Mouse (Mus musculus): ENCODE results near the gene Cd53. TPM values are rescaled to one million over a fixed set of nuclear protein-coding genes. Genes with fewer than 3 reads are reported as not detected.

Cd53 gene
- total RNA-seq, 1 experiment: 0.40 TPM

GRCm38 (mm10) chr3:106771834-106772233 lies 18.1 kb downstream of the Cd53 start:
- Histone ChIP-seq H3K27ac (ENCODE audit: insufficient read depth, low read depth, low read length, poor library complexity, severe bottlenecking) (no peak overlapping the region), H3K4me1 (ENCODE audit: control insufficient read depth in 2 of 2, insufficient read depth in 2 of 2, low read length in 2 of 2, poor library complexity in 1 of 2) (no peaks in the 10 kb centered on the region), H3K36me3 (ENCODE audit: control insufficient read depth, insufficient read depth, low read length, poor library complexity, severe bottlenecking) (no peaks in the 10 kb centered on the region), H3K9ac (ENCODE audit: insufficient read depth, low read depth, low read length, poor library complexity, severe bottlenecking) (no peak overlapping the region), H3K4me3 (ENCODE audit: insufficient read depth in 1 of 2, low read depth in 1 of 2, low read length in 2 of 2, poor library complexity in 1 of 2, severe bottlenecking in 1 of 2) (no peak overlapping the region), H3K9me3 (ENCODE audit: control insufficient read depth, insufficient read depth, low read depth, low read length) (no peaks in the 10 kb centered on the region)
- no peak for DNase-seq (ENCODE audit: low read depth, low spot score)
- TF ChIP-seq HCFC1 (IDR thresholded peaks at IDR 0.05; ENCODE audit: borderline replicate concordance, insufficient read depth, low read length): no peak
- no peak for TF ChIP-seq ZC3H11A (IDR thresholded peaks at IDR 0.05; ENCODE audit: borderline replicate concordance, low read depth, low read length)
- no peak for TF ChIP-seq ZNF384 (IDR thresholded peaks at IDR 0.05; ENCODE audit: low read depth, low read length)
- no peak for TF ChIP-seq MAFK (IDR thresholded peaks at IDR 0.05; ENCODE audit: insufficient read depth, low read depth, low read length)
- no peak for TF ChIP-seq CHD2 (IDR thresholded peaks at IDR 0.05; ENCODE audit: low read depth, low read length)
- in situ Hi-C loops (cut with MboI; ENCODE audit: low sequenced_read_pairs in 2 of 2, unreplicated experiment in 2 of 2): no loop called here

- Histone ChIP-seq H3K27ac (ENCODE audit: insufficient read depth, low read depth, low read length, poor library complexity, severe bottlenecking) (no peak overlapping the region), H3K4me3 (ENCODE audit: insufficient read depth in 1 of 2, low read depth in 1 of 2, low read length in 2 of 2, poor library complexity in 1 of 2, severe bottlenecking in 1 of 2) (no peak overlapping the region), H3K9ac (ENCODE audit: insufficient read depth, low read depth, low read length, poor library complexity, severe bottlenecking) (no peak overlapping the region), H3K36me3 (ENCODE audit: control insufficient read depth, insufficient read depth, low read length, poor library complexity, severe bottlenecking) (no peaks in the 10 kb centered on the region), H3K4me1 (ENCODE audit: control insufficient read depth in 2 of 2, insufficient read depth in 2 of 2, low read length in 2 of 2, poor library complexity in 1 of 2) (no peaks in the 10 kb centered on the region), H3K9me3 (ENCODE audit: control insufficient read depth, insufficient read depth, low read depth, low read length) (no peaks in the 10 kb centered on the region)
- TF ChIP-seq MAFK (IDR thresholded peaks at IDR 0.05; ENCODE audit: insufficient read depth, low read depth, low read length) (no peak), HCFC1 (IDR thresholded peaks at IDR 0.05; ENCODE audit: borderline replicate concordance, insufficient read depth, low read length) (no peak), CHD2 (IDR thresholded peaks at IDR 0.05; ENCODE audit: low read depth, low read length) (no peak), ZNF384 (IDR thresholded peaks at IDR 0.05; ENCODE audit: low read depth, low read length) (no peak)
- DNase-seq (ENCODE audit: low read depth, low spot score): no peak
- in situ Hi-C loops (cut with MboI; ENCODE audit: low sequenced_read_pairs in 2 of 2, unreplicated experiment in 2 of 2): no loop called here
Measured at GRCm38 (mm10) chr3:106755898-106756297, 34.1 kb downstream of the Cd53 start.

DNA sequence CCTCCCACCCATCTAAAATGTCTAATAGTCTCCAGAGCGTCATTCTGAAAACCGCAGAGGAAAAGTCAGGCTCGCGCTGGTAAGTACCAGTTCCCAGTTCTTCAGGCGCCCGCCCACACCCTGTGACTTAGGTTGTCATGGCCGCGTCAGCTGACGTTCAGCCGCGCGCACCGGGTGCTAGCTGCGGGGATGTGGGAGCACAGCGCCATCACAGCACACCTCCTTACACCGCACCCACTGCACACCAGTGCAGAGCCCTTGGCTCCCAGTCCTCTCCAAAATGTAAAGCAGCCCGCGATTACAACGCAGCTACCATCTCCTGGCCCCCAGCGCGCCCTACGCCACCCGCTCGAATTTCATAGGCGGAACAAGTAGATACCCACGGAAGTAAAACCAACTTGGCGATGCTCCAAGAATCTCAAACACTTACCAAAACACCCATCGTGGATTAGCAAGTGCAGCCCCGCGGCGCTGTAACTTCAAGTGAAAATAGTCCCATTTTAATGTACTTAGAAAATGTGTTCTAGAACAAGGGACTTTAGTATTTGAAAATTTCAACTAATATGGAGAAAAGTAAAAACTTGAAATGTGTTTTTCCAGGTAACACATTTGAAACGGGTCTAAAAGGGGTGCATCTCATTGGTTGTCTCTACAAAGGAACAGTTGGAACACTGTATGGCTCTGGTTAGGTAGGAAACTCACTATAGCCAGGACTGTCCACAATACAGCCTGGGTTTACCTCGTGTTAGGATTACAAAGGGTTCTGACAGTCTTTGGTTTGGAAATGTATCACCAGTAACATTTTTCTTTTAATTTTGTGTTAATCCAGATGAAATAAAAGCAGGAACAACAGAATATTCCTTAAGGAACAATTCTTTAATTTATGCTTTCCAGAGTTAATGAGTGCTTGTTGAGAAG lies 67.7 kb downstream of the Cd53 start:
- in situ Hi-C loops (cut with MboI; ENCODE audit: low sequenced_read_pairs in 2 of 2, unreplicated experiment in 2 of 2): no loop called here
- Histone ChIP-seq H3K9me3 (ENCODE audit: control insufficient read depth, insufficient read depth, low read depth, low read length) (no peaks in the 10 kb centered on the region), H3K9ac (ENCODE audit: insufficient read depth, low read depth, low read length, poor library complexity, severe bottlenecking) (peak overlapping the region; percentile 88), H3K27ac (ENCODE audit: insufficient read depth, low read depth, low read length, poor library complexity, severe bottlenecking) (peak overlapping the region; percentile 91), H3K4me3 (ENCODE audit: insufficient read depth in 1 of 2, low read depth in 1 of 2, low read length in 2 of 2, poor library complexity in 1 of 2, severe bottlenecking in 1 of 2) (peak overlapping the region; percentile 75 to 88), H3K4me1 (ENCODE audit: control insufficient read depth in 2 of 2, insufficient read depth in 2 of 2, low read length in 2 of 2, poor library complexity in 1 of 2) (no peaks in the 10 kb centered on the region; a peak in 1 of 4 replicates), H3K36me3 (ENCODE audit: control insufficient read depth, insufficient read depth, low read length, poor library complexity, severe bottlenecking) (no peaks in the 10 kb centered on the region)
- DNase-seq (ENCODE audit: low read depth, low spot score): peak; percentile 81
- TF ChIP-seq ZC3H11A (IDR thresholded peaks at IDR 0.05; ENCODE audit: borderline replicate concordance, low read depth, low read length): no peak
- TF ChIP-seq MAFK (IDR thresholded peaks at IDR 0.05; ENCODE audit: insufficient read depth, low read depth, low read length): no peak
- TF ChIP-seq ZNF384 (IDR thresholded peaks at IDR 0.05; ENCODE audit: low read depth, low read length): no peak
- no peak for TF ChIP-seq HCFC1 (IDR thresholded peaks at IDR 0.05; ENCODE audit: borderline replicate concordance, insufficient read depth, low read length)
- no peak for TF ChIP-seq CHD2 (IDR thresholded peaks at IDR 0.05; ENCODE audit: low read depth, low read length)

GRCm38 (mm10) chr3:106721397-106722027 lies 68.4 kb downstream of the Cd53 start:
- peak overlapping the region; percentile 75 to 88 for H3K4me3 ChIP-seq (ENCODE audit: insufficient read depth in 1 of 2, low read depth in 1 of 2, low read length in 2 of 2, poor library complexity in 1 of 2, severe bottlenecking in 1 of 2)
- H3K27ac ChIP-seq (ENCODE audit: insufficient read depth, low read depth, low read length, poor library complexity, severe bottlenecking): peak overlapping the region; percentile 91
- DNase-seq (ENCODE audit: low read depth, low spot score): peak; percentile 95
- H3K36me3 ChIP-seq (ENCODE audit: control insufficient read depth, insufficient read depth, low read length, poor library complexity, severe bottlenecking): no peaks in the 10 kb centered on the region
- no peaks in the 10 kb centered on the region; a peak in 1 of 4 replicates for H3K4me1 ChIP-seq (ENCODE audit: control insufficient read depth in 2 of 2, insufficient read depth in 2 of 2, low read length in 2 of 2, poor library complexity in 1 of 2)
- no peaks in the 10 kb centered on the region for H3K9me3 ChIP-seq (ENCODE audit: control insufficient read depth, insufficient read depth, low read depth, low read length)
- H3K9ac ChIP-seq (ENCODE audit: insufficient read depth, low read depth, low read length, poor library complexity, severe bottlenecking): peak overlapping the region; percentile 88
- in situ Hi-C loops (cut with MboI; ENCODE audit: low sequenced_read_pairs in 2 of 2, unreplicated experiment in 2 of 2): no loop called here
- peak; percentile 63 for TF ChIP-seq CHD2 (IDR thresholded peaks at IDR 0.05; ENCODE audit: low read depth, low read length)
- no peak for TF ChIP-seq MAFK (IDR thresholded peaks at IDR 0.05; ENCODE audit: insufficient read depth, low read depth, low read length)

Other genes starting within 250 kb of the Cd53 start
- gene Dram2, start 242.4 kb downstream of the Cd53 start, total RNA-seq (2012; rRNA removed): 14.9 and 15.1 TPM in 2 replicates
- gene Cept1, start 242.3 kb downstream of the Cd53 start, total RNA-seq (2012; rRNA removed): 46.2 and 55.3 TPM in 2 replicates
- 12.0 and 14.9 TPM in 2 replicates for gene Lrif1, start 105.2 kb downstream of the Cd53 start, total RNA-seq (2012; rRNA removed)
- gene Olfr266, start 36.1 kb upstream of the Cd53 start, total RNA-seq (2012; rRNA removed): not detected in 2 replicates
- gene Kcna3, start 246.0 kb upstream of the Cd53 start, total RNA-seq (2012; rRNA removed): 0.85 and 1.1 TPM in 2 replicates

Measured in ES-E14 (cell line).